Mouse (Mus musculus) limb, embryonic 14.5 days (tissue): ENCODE measurements around the gene Pcnp. TPM values are rescaled to one million over a fixed set of nuclear protein-coding genes. Genes with fewer than 3 reads are reported as not detected.
"Not testable (repeated sequence)": the region's sequence is repeated elsewhere in the genome, so short reads cannot be mapped to it uniquely, and the experiment has no call there.

ENCODE experiments used
- ATAC-seq: fragments of 200-750 bp; cut with Nextera tagmentation; 2 replicates; pipeline ENCODE4 v1.8.0; 2017; ENCODE audit warnings: low read depth, moderate number of reproducible peaks, moderate TSS enrichment; ENCODE audit not compliant: low FRiP score
- DNase-seq: peaks from one replicate; pipeline ENCODE4 v3.0.0-alpha.2; 2015; ENCODE audit warnings: low spot score
- H3K27ac ChIP-seq: fragments of 300-500 bp; sonication (generic); replicated peaks from 2 replicates; pipeline ENCODE4 v1.5.1; 2014; ENCODE audit warnings: low read depth, mild to moderate bottlenecking, low read length, moderate library complexity, mixed read lengths
- H3K27me3 ChIP-seq: fragments of 300-500 bp; sonication (generic); 2 replicates; pipeline ENCODE4 v1.6.1; 2014; ENCODE audit warnings: low read length, mixed read lengths; ENCODE audit not compliant: control insufficient read depth, insufficient read depth
- H3K36me3 ChIP-seq: fragments of 300-500 bp; sonication (generic); 2 replicates; pipeline ENCODE4 v1.6.1; 2014; ENCODE audit warnings: mild to moderate bottlenecking, low read length, moderate library complexity, mixed read lengths; ENCODE audit not compliant: control insufficient read depth, insufficient read depth
- H3K4me1 ChIP-seq: fragments of 300-500 bp; sonication (generic); 2 replicates; pipeline ENCODE4 v1.6.1; 2014; ENCODE audit warnings: antibody characterized with exemption, low read length, mixed read lengths; ENCODE audit not compliant: control insufficient read depth, insufficient read depth
- H3K4me2 ChIP-seq: fragments of 300-500 bp; sonication (generic); replicated peaks from 2 replicates; pipeline ENCODE4 v1.6.1; 2014; ENCODE audit warnings: low read depth, mild to moderate bottlenecking, low read length, moderate library complexity; ENCODE audit not compliant: severe bottlenecking
- H3K4me3 ChIP-seq: fragments of 300-500 bp; sonication (generic); replicated peaks from 2 replicates; pipeline ENCODE4 v1.5.1; 2014; ENCODE audit warnings: low read length
- H3K9ac ChIP-seq: fragments of 300-500 bp; sonication (generic); 2 replicates; pipeline ENCODE4 v1.6.1; 2014; ENCODE audit warnings: mild to moderate bottlenecking, low read depth, low read length, moderate library complexity; ENCODE audit not compliant: severe bottlenecking
- H3K9me3 ChIP-seq: fragments of 300-500 bp; sonication (generic); 2 replicates; pipeline ENCODE4 v1.6.1; 2016; ENCODE audit warnings: low read length; ENCODE audit not compliant: control insufficient read depth
- POLR2A ChIP-seq: fragments of 200-500 bp; IDR thresholded peaks from 2 replicates; pipeline ENCODE4 v1.8.0; 2012; ENCODE audit warnings: inconsistent platforms, mild to moderate bottlenecking, moderate library complexity, borderline replicate concordance; ENCODE audit not compliant: insufficient read depth, insufficient read length; ENCODE audit errors: extremely low read depth
- WGBS: fragments of 180-500 bp; shearing (Covaris S2); extraction: QIAGEN DNeasy Blood & Tissue Kit; methylation state at CpG from one replicate; pipeline ENCODE4 v1.1.7; 2014; 5-methylcytosine and 5-hydroxymethylcytosine counted together
- polyA plus RNA-seq, 2 experiments: library from polyadenylated mRNA; depleted of rRNA in 1 of 2; stranded (reverse) in 1 of 2; unstranded in 1 of 2; fragments of >200 nt; fragmentation: Nextera tagmentation in 1 of 2; extraction: Ambion mirVana in 1 of 2; gene quantifications; 2 replicates each; pipeline versions ENCODE4 v1.2.1 to v1.2.3; 2012 to 2014

Pcnp gene
- polyA plus RNA-seq (2012; rRNA removed), result 76.8 and 99.6 TPM in 2 replicates
- 230 and 242 TPM in 2 replicates for polyA plus RNA-seq (2014; fragmentation: Nextera tagmentation; extraction: Ambion mirVana)

DNA sequence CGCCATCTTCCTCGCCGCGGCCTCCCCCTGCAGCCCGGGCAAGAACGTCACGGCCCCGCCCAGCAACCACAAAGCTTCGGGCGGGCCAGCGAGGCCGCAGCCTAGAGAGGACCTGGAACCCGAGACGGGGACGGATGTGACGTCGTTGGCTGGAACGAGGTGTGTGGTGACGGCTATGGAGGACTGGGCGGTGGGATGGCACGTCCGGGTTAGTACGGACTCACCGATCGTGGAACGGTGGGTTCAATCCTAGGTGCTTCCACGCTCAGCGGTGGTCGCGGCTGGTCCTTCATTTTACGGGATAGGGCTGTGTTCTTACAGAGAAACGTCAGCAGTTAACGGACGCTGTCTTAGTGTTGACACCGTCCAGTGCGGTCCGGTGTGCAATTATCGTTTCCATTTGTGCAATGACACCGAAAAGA, at the start of gene Pcnp:
Pcnp (minus strand) TSS at position 79 of the 422 bp plus-strand sequence.
- H3K4me1 ChIP-seq, result peaks cover 15% of the 10 kb centered on the region
- ATAC-seq (peak; percentile 100), DNase-seq (peak; percentile 98)
- peak within 1 kb of the TSS; percentile 93 for H3K4me3 ChIP-seq
- H3K27ac ChIP-seq, result peak within 1 kb of the TSS; percentile 94
- H3K36me3 ChIP-seq, result peaks cover 41% of the 10 kb centered on the region
- no peaks in the 10 kb centered on the region for H3K9me3 ChIP-seq
- under 1% methylated on average over 38 of the region's 39 CpGs for WGBS
- TF ChIP-seq POLR2A, result peak; percentile 70; the same call in 1 of the 2 replicates
- peak within 1 kb of the TSS; percentile 95 for H3K9ac ChIP-seq
- H3K4me2 ChIP-seq, result peak within 1 kb of the TSS; percentile 75
- no peaks in the 10 kb centered on the region for H3K27me3 ChIP-seq

DNA sequence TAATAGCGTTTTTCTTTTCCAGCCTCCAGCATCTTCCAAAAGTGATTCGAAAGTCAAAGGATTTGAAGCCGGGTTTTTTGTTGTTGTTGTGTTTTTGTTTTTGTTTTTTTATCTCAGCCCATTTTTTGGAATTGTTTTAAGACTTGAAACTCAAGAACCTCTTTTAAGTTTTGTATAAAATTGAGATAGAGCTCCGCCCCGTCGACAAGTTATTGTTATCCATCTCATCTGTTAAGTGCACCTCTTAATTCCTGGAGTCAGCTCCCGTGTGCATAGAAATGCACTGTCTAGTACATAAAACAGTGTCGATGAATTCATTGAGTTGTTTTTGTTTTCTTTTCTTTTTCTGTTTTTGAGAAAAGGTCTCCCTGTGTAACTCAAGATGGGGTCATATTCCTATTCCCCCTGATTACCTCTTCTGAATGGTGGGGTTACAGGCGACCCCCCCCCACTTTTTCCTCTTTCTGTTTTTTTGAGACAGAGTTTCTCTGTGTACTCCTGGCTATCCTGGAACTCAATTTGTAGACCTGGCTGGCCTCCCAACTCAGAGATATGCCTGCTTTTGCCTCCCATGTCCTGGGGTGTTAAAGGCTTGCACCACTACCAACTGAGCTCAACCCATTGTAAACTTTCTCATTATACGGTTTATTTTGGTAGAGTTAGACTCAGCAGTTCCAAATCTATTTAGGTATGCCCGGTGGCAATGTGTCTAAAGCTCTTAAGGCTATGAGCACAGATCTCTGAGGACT, 46.8 kb upstream of the Pcnp start:
- H3K27ac ChIP-seq, result no peak overlapping the region
- ATAC-seq, result no peak

DNA sequence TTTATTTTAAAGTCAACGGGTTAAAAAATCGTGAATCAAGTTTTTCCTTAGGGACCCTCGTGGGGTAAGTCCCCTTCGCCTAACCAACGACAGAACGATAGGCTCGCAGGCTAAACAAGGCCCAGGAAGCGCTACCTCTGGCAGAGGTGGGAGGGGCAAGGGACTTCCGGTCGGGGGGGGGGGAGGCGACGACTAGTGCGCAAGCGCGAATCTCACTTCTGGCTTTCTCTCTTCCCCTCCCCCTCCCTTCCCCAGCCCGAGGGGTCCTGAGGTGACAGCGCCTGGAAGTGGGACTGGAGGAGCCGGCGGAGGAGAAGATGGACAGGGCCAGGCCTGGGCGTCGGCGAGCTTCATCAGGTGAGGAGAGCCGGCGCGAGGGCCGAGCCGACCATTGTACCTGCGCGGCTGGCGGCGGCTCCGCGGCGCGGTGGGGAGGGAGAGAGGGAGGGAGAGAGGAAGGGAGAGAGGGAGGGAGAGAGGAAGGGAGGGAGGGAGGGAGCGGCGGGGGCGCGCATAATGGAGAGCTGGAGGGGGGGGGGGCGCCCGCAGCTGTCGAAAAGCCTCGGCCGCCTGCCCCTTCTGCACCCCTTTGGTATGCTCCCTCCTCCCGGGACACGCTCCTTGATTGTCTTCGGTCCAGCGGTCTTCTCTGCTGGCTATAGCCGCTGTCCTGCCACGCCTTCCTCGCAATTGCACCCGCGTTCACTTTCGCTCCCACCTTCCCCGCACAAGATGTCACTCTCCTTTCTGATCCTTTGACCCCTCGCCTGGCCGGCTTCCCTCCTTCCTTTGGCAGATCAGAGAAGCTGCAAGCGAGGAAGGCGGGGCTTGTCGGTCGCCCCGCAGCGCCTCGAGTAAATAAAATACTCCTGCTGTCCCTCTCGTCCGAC, 45.9 kb upstream of the Pcnp start:
- DNase-seq, result peak; percentile 96
- Histone ChIP-seq H3K9me3 (no peaks in the 10 kb centered on the region), H3K9ac (peak overlapping the region; percentile 68), H3K4me1 (peaks cover 10% of the 10 kb centered on the region), H3K27me3 (no peaks in the 10 kb centered on the region), H3K4me3 (peak overlapping the region; percentile 63), H3K4me2 (peak overlapping the region; percentile 52), H3K36me3 (no peaks in the 10 kb centered on the region), H3K27ac (peak overlapping the region; percentile 85)
- ATAC-seq, result peak; percentile 85
- 2% methylated on average over 44 of the region's 66 CpGs for WGBS
- 0 out of 2 replicates have a peak, but pooled peaks have one; percentile 40 for TF ChIP-seq POLR2A

More for the DNA sequence above, 46.8 kb upstream of the Pcnp start:
- no peaks in the 10 kb centered on the region for H3K36me3 ChIP-seq
- peaks cover 10% of the 10 kb centered on the region for H3K4me1 ChIP-seq
- H3K4me3 ChIP-seq, result peak overlapping the region; percentile 63
- TF ChIP-seq POLR2A, result no peak
- no peak for DNase-seq
- H3K4me2 ChIP-seq, result peak overlapping the region; percentile 52
- H3K27me3 ChIP-seq, result no peaks in the 10 kb centered on the region
- H3K9me3 ChIP-seq, result no peaks in the 10 kb centered on the region
- H3K9ac ChIP-seq, result peak overlapping the region; percentile 68
- 14% methylated on average over 11 of the region's 11 CpGs for WGBS

DNA sequence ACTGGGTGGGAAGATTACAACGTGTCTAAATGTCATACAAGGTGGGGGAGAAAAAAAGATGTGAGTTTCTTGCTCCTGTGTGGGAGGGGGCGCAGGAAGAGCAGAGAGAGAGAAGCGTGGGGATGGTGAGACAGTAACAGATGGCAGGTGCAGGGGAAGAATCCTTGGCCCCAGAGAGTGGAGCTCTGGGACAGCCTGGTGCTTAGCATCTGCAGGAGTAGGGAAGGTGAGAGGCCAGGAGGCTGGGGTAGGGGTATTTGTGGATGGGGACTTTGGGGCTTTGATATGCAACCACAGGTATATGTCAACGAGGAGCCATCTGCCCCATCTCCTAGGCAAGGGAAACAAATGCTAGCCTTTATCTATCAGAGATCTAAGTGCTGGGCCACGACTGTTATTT, 45.0 kb upstream of the Pcnp start:
- no peak overlapping the region for H3K4me3 ChIP-seq
- no peak for DNase-seq
- H3K36me3 ChIP-seq, result no peaks in the 10 kb centered on the region
- peak overlapping the region; percentile 85; the same call in 1 of the 2 replicates for H3K27ac ChIP-seq
- peak overlapping the region; percentile 39; the same call in 1 of the 2 replicates for H3K4me2 ChIP-seq
- ATAC-seq, result no peak
- no peak overlapping the region for H3K9ac ChIP-seq
- TF ChIP-seq POLR2A, result no peak
- 74% methylated on average over 5 of the region's 5 CpGs for WGBS
- H3K27me3 ChIP-seq, result no peaks in the 10 kb centered on the region
- no peaks in the 10 kb centered on the region for H3K9me3 ChIP-seq
- H3K4me1 ChIP-seq, result peaks cover 10% of the 10 kb centered on the region

DNA sequence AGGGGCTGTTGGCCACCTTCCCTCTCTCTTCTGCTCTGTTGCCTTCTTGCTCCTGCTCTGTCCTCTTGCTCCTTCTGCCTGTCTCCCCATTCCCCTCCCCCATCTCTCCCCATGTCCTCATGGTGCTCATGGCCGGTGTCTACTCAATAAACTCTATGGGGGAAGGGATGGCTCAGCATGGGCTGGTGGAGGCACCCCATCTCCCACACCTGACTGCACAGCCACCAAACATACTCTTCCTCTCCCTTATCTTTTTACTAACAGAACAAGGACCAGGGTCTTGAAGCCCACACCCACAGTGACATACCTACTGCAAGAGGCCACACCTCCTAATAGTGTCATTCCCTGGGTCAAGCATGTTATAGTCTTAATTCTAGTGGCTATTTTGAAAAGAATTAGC, 44.6 kb upstream of the Pcnp start:
- ATAC-seq (no peak), DNase-seq (no peak)
- Histone ChIP-seq H3K9ac (no peak overlapping the region), H3K4me3 (no peak overlapping the region), H3K27ac (no peak overlapping the region), H3K9me3 (no peaks in the 10 kb centered on the region), H3K4me1 (peaks cover 10% of the 10 kb centered on the region), H3K27me3 (no peaks in the 10 kb centered on the region), H3K36me3 (no peaks in the 10 kb centered on the region), H3K4me2 (no peak overlapping the region)
- TF ChIP-seq POLR2A, result no peak
- 80% methylated on average over 1 of the region's 1 CpGs for WGBS

DNA sequence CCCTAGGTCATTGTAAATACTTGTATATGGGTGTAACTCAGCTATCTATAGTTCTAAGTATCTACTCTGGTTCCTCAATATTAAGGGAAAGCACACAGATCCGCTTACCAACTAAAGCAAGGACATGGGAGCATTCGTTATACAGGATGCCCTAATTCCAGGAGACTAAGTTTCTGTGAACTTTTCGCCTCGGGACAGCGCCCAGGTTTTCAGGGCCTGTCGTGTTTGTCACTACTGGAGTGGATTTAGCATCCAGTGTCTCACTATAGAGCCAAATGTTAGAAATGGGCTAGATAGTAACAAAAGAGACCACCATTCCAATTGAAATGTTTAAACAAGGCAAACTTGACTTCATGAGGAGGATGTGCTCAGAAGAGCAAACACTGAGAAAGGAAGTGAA, 43.6 kb upstream of the Pcnp start:
- H3K4me2 ChIP-seq, H3K36me3 ChIP-seq, DNase-seq, H3K4me1 ChIP-seq, H3K4me3 ChIP-seq, ATAC-seq, H3K27ac ChIP-seq, H3K27me3 ChIP-seq, H3K9me3 ChIP-seq, H3K9ac ChIP-seq: not testable (repeated sequence)
- 85% methylated on average over 6 of the region's 6 CpGs for WGBS
